Mouse (Mus musculus) C2C12 (cell line): ENCODE results near the gene Actl10. TPM values are rescaled to one million over a fixed set of nuclear protein-coding genes. Genes with fewer than 3 reads are reported as not detected.

Experiments
- H3K27me3 ChIP-seq: one replicate; pipeline ENCODE4 v1.6.1; 2011; ENCODE audit not compliant: control insufficient read depth, insufficient read depth, insufficient read length
- H3K36me3 ChIP-seq: one replicate; pipeline ENCODE4 v1.6.1; 2011; ENCODE audit not compliant: control insufficient read depth, insufficient read depth
- H3K4me3 ChIP-seq: one replicate; pipeline ENCODE4 v1.5.1; 2011; ENCODE audit warnings: mild to moderate bottlenecking, control low read depth; ENCODE audit not compliant: poor library complexity, insufficient read depth, severe bottlenecking
- H3K79me2 ChIP-seq: one replicate; pipeline ENCODE4 v1.6.1; 2011; ENCODE audit not compliant: control insufficient read depth, insufficient read depth
- H3K79me3 ChIP-seq: one replicate; pipeline ENCODE4 v1.6.1; 2011; ENCODE audit warnings: low read depth, control low read depth
- H3ac ChIP-seq: one replicate; pipeline ENCODE3; 2011; ENCODE audit warnings: low read depth; ENCODE audit not compliant: control insufficient read depth, insufficient read length
- CEBPB ChIP-seq: IDR thresholded peaks from one replicate; pipeline ENCODE4 v1.6.1; 2011; ENCODE audit warnings: low read depth, mild to moderate bottlenecking, control low read depth, moderate library complexity
- CTCF ChIP-seq: IDR thresholded peaks from one replicate; pipeline ENCODE4 v1.5.1; 2011; ENCODE audit not compliant: control insufficient read depth, insufficient read depth, insufficient read length
- FOSL1 ChIP-seq: IDR thresholded peaks from one replicate; pipeline ENCODE4 v1.8.0; 2011; ENCODE audit warnings: mild to moderate bottlenecking, low read length; ENCODE audit not compliant: poor library complexity, insufficient read depth, severe bottlenecking
- MAX ChIP-seq: IDR thresholded peaks from one replicate; pipeline ENCODE4 v1.6.1; 2011; ENCODE audit warnings: mild to moderate bottlenecking, control low read depth
- MYOD1 ChIP-seq: IDR thresholded peaks from one replicate; pipeline ENCODE4 v1.6.1; 2011; ENCODE audit warnings: low read depth; ENCODE audit not compliant: control insufficient read depth, insufficient read length
- MYOG ChIP-seq: IDR thresholded peaks from one replicate; pipeline ENCODE4 v1.6.1; 2011; ENCODE audit not compliant: control insufficient read depth, insufficient read length; ENCODE audit errors: extremely low read depth
- USF1 ChIP-seq: IDR thresholded peaks from one replicate; pipeline ENCODE4 v1.6.1; 2011; ENCODE audit warnings: low read depth, mild to moderate bottlenecking, control low read depth, moderate library complexity
- polyA plus RNA-seq: library from polyadenylated mRNA; unstranded; fragments of >200 nt; fragmentation: generic; extraction: Trizol; gene quantifications from one replicate; pipeline ENCODE4 v1.2.1, GENCODE M21; 2012; ENCODE audit warnings: missing spikeins

Actl10 gene
- polyA plus RNA-seq, 1 experiment = 0.33 TPM

- Histone ChIP-seq H3K36me3 (no peaks in the 10 kb centered on the region), H3K4me3 (no peak overlapping the region), H3ac (no peak overlapping the region), H3K27me3 (no peaks in the 10 kb centered on the region), H3K79me3 (no peaks in the 10 kb centered on the region), H3K79me2 (no peaks in the 10 kb centered on the region)
- TF ChIP-seq MYOG (no peak), CEBPB (no peak), FOSL1 (no peak), MAX (no peak), CTCF (no peak), MYOD1 (no peak), USF1 (no peak)
Observed at GRCm38 (mm10) chr2:154577744-154578067, 26.1 kb downstream of the Actl10 start.

- H3ac ChIP-seq = no peak overlapping the region
- no peak overlapping the region for H3K4me3 ChIP-seq
- H3K27me3 ChIP-seq = no peaks in the 10 kb centered on the region
- TF ChIP-seq CEBPB = no peak
- no peak for TF ChIP-seq CTCF
- no peak for TF ChIP-seq USF1
- TF ChIP-seq MAX = no peak
- no peak for TF ChIP-seq MYOD1
- no peak for TF ChIP-seq MYOG
- TF ChIP-seq FOSL1 = no peak
- H3K79me3 ChIP-seq = no peaks in the 10 kb centered on the region
- H3K36me3 ChIP-seq = no peaks in the 10 kb centered on the region
- H3K79me2 ChIP-seq = no peaks in the 10 kb centered on the region
Observed at GRCm38 (mm10) chr2:154580586-154580985, 29.0 kb downstream of the Actl10 start.

GRCm38 (mm10) chr2:154581421-154581820 is 29.8 kb downstream of the Actl10 start:
- Histone ChIP-seq H3K79me3 (no peaks in the 10 kb centered on the region), H3K79me2 (no peaks in the 10 kb centered on the region), H3K4me3 (no peak overlapping the region), H3ac (no peak overlapping the region), H3K36me3 (no peaks in the 10 kb centered on the region), H3K27me3 (no peaks in the 10 kb centered on the region)
- TF ChIP-seq CEBPB (no peak), FOSL1 (no peak), MAX (no peak), MYOG (no peak), USF1 (no peak), CTCF (no peak), MYOD1 (no peak)

GRCm38 (mm10) chr2:154583906-154584872 is 32.6 kb downstream of the Actl10 start:
- Histone ChIP-seq H3ac (no peak overlapping the region), H3K4me3 (no peak overlapping the region)
- no peak for TF ChIP-seq MAX
- TF ChIP-seq MYOD1 = no peak
- no peak for TF ChIP-seq CEBPB
- TF ChIP-seq CTCF = no peak
- no peak for TF ChIP-seq MYOG
- no peak for TF ChIP-seq USF1
- TF ChIP-seq FOSL1 = no peak

GRCm38 (mm10) chr2:154584931-154585601 is 33.5 kb downstream of the Actl10 start:
- H3K4me3 ChIP-seq = no peak overlapping the region
- H3K27me3 ChIP-seq = peaks cover 8% of the 10 kb centered on the region
- no peaks in the 10 kb centered on the region for H3K79me3 ChIP-seq
- H3K79me2 ChIP-seq = no peaks in the 10 kb centered on the region
- H3ac ChIP-seq = no peak overlapping the region
- no peaks in the 10 kb centered on the region for H3K36me3 ChIP-seq
- no peak for TF ChIP-seq CEBPB
- no peak for TF ChIP-seq MYOD1
- TF ChIP-seq MYOG = no peak
- TF ChIP-seq FOSL1 = no peak
- no peak for TF ChIP-seq CTCF
- no peak for TF ChIP-seq USF1
- no peak for TF ChIP-seq MAX

More at GRCm38 (mm10) chr2:154583906-154584872, 32.6 kb downstream of the Actl10 start:
- Histone ChIP-seq H3K36me3 (no peaks in the 10 kb centered on the region), H3K79me3 (no peaks in the 10 kb centered on the region), H3K27me3 (peaks cover 8% of the 10 kb centered on the region), H3K79me2 (no peaks in the 10 kb centered on the region)

GRCm38 (mm10) chr2:154586405-154586804 is 34.8 kb downstream of the Actl10 start:
- Histone ChIP-seq H3K4me3 (no peak overlapping the region), H3K27me3 (peaks cover 8% of the 10 kb centered on the region), H3ac (no peak overlapping the region), H3K79me3 (no peaks in the 10 kb centered on the region), H3K79me2 (no peaks in the 10 kb centered on the region), H3K36me3 (no peaks in the 10 kb centered on the region)
- no peak for TF ChIP-seq MYOG
- TF ChIP-seq MYOD1 = no peak
- TF ChIP-seq CEBPB = no peak
- peak; percentile 29 for TF ChIP-seq CTCF
- TF ChIP-seq USF1 = no peak
- TF ChIP-seq MAX = no peak
